Mouse (Mus musculus) midbrain, embryonic 11.5 days (tissue): ENCODE data around the gene Tpgs1. TPM values are rescaled to one million over a fixed set of nuclear protein-coding genes. Genes with fewer than 3 reads are reported as not detected.
A peak's percentile ranks its signal among the peaks of the same experiment; 100 is the strongest.

Source experiments
- ATAC-seq: fragments of 200-750 bp; cut with Nextera tagmentation; 2 replicates; pipeline ENCODE4 v1.8.0; 2017; ENCODE audit warnings: moderate TSS enrichment, moderate library complexity; ENCODE audit not compliant: low FRiP score
- DNase-seq: peaks from one replicate; pipeline ENCODE4 v3.0.0; 2015; ENCODE audit warnings: low spot score; ENCODE audit errors: missing footprints
- H3K27ac ChIP-seq: fragments of 300-500 bp; sonication (generic); 2 replicates; pipeline ENCODE4 v1.5.1; 2014; ENCODE audit warnings: low read depth, low read length
- H3K27me3 ChIP-seq: fragments of 300-500 bp; sonication (generic); 2 replicates; pipeline ENCODE4 v1.6.1; 2014; ENCODE audit warnings: mild to moderate bottlenecking, low read length, moderate library complexity, mixed read lengths; ENCODE audit not compliant: control insufficient read depth, insufficient read depth
- H3K36me3 ChIP-seq: fragments of 300-500 bp; sonication (generic); 2 replicates; pipeline ENCODE4 v1.6.1; 2014; ENCODE audit warnings: mild to moderate bottlenecking, low read length, moderate library complexity, mixed read lengths; ENCODE audit not compliant: control insufficient read depth, insufficient read depth
- H3K4me1 ChIP-seq: fragments of 300-500 bp; sonication (generic); 2 replicates; pipeline ENCODE4 v1.6.1; 2014; ENCODE audit warnings: low read length; ENCODE audit not compliant: control insufficient read depth, insufficient read depth
- H3K4me2 ChIP-seq: fragments of 300-500 bp; sonication (generic); 2 replicates; pipeline ENCODE4 v1.6.1; 2014; ENCODE audit warnings: mild to moderate bottlenecking, moderate library complexity
- H3K4me3 ChIP-seq: fragments of 300-500 bp; sonication (generic); 2 replicates; pipeline ENCODE4 v1.5.1; 2014; ENCODE audit warnings: low read depth, low read length
- H3K9ac ChIP-seq: fragments of 300-500 bp; sonication (generic); 2 replicates; pipeline ENCODE4 v1.6.1; 2014; ENCODE audit warnings: low read length
- H3K9me3 ChIP-seq: fragments of 300-500 bp; sonication (generic); 2 replicates; pipeline ENCODE4 v1.6.1; 2016; ENCODE audit warnings: low read length; ENCODE audit not compliant: control insufficient read depth
- WGBS: fragments of 180-500 bp; shearing (Covaris S2); extraction: QIAGEN DNeasy Blood & Tissue Kit; methylation state at CpG from one replicate; pipeline ENCODE4 v1.1.7; 2014; 5-methylcytosine and 5-hydroxymethylcytosine counted together
- polyA plus RNA-seq: library from polyadenylated mRNA; unstranded; fragments of >200 nt; fragmentation: Nextera tagmentation; extraction: Ambion mirVana; gene quantifications from 2 replicates; pipeline ENCODE4 v1.2.1, GENCODE M21; 2014

Tpgs1 gene
- polyA plus RNA-seq, 1 experiment from 2014 or later, result 69.6 TPM

DNA sequence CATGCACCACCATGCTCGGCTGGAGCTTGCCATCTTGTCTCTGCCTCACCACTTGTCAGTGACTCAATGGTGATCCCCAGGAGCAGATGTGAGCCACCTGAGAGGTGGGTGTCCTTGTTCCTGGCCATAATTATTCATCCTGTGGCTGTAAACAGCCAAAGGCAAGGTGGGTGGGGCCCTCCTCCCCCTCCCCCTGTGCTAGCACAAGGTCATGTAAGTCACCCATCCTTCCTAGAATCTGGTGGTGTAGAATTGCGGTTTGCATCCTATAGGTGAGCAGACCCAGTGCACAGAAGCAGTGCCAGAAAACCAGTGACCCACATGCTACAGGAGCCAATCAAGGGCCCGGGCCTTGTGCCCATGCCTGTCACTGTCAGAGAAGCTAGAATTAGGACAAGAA is 3.9 kb downstream of the Tpgs1 start:
- Histone ChIP-seq H3K27me3 (no peaks in the 10 kb centered on the region), H3K4me2 (no peak overlapping the region), H3K4me1 (peaks cover 17% of the 10 kb centered on the region), H3K9me3 (no peaks in the 10 kb centered on the region), H3K36me3 (no peaks in the 10 kb centered on the region), H3K9ac (no peak overlapping the region), H3K4me3 (no peak overlapping the region), H3K27ac (no peak overlapping the region)
- no peak for DNase-seq
- no peak for ATAC-seq
- 94% methylated on average over 3 of the region's 3 CpGs for WGBS

DNA sequence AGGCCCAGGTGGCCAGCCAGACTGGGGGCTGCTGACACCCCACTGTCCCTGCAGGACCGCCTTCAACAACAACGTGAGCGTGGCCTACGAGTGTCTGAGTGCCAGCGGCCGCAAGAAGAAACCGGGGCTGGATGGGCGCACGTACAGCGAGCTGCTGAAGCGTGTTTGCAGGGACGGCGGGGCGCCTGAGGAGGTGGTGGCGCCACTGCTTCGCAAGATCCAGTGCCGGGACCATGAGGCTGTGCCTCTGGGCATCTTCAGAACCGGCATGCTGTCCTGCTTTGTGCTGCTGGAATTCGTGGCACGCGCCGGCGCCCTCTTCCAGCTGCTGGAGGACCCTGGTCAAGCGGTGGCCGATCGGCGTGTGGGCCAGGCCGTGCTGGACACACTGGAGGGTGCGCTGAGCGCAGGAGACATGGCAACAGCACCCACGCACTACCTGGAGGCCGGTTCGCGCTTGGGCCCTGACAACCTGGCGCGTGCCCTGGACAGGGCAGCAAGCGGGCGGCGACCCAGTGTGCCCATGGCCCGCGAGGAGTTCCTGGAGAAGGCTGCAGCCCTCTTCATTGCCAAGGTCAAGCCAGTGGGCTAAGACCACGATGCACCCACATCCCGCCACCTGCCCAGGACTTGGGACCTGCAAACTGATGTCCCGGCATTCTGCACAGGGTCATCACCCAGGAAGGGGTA is 6.3 kb downstream of the Tpgs1 start:
- no peak overlapping the region for H3K27ac ChIP-seq
- H3K27me3 ChIP-seq, result no peaks in the 10 kb centered on the region
- H3K36me3 ChIP-seq, result no peaks in the 10 kb centered on the region
- H3K9ac ChIP-seq, result no peak overlapping the region
- 55% methylated on average over 44 of the region's 44 CpGs for WGBS
- no peak overlapping the region for H3K4me2 ChIP-seq
- no peak overlapping the region for H3K4me3 ChIP-seq
- peaks cover 7% of the 10 kb centered on the region for H3K4me1 ChIP-seq
- H3K9me3 ChIP-seq, result no peaks in the 10 kb centered on the region
- no peak for ATAC-seq
- DNase-seq, result no peak

DNA sequence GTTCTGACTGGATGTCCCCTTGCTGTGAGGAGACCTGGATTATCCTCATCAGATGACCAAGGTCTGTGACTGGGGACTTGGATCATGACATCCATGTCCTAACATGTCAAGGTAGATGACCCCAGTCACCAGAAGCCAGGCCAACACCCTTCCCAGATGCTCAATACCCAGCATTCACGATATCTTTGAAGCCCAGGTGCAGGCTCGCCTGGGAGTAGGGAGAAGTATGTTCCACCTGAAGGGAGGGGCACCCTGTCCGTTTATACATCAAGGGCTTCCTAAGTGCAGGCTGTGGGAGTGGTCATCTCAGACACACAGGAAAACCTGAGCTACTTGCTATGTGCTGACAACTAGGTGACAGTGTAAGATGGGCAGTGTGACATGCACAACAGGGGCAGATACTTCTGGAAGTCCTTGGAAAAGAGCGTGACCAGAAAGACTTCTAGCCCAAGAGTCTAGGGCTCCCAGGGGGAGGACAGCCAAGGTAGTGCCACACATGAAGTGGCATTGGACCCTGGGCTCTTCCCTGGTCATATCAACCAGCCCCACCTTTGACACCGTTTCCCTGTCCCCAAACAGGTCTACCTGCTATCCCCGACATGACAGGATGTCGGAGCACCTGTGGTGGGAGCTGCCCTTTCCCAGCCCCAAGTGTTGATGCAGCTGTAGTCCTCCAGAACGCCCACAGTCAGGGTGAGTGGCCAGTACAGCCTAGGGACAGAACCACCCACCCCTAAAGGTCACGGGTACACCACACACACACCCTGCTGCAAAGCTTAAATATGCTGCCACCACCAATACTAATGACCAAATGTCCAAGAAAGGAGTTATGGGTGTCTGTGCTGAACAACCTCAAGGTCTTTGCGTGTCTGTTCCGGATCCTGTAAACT is 11.7 kb downstream of the Tpgs1 start:
- H3K4me1 ChIP-seq, result peaks cover 17% of the 10 kb centered on the region

DNA sequence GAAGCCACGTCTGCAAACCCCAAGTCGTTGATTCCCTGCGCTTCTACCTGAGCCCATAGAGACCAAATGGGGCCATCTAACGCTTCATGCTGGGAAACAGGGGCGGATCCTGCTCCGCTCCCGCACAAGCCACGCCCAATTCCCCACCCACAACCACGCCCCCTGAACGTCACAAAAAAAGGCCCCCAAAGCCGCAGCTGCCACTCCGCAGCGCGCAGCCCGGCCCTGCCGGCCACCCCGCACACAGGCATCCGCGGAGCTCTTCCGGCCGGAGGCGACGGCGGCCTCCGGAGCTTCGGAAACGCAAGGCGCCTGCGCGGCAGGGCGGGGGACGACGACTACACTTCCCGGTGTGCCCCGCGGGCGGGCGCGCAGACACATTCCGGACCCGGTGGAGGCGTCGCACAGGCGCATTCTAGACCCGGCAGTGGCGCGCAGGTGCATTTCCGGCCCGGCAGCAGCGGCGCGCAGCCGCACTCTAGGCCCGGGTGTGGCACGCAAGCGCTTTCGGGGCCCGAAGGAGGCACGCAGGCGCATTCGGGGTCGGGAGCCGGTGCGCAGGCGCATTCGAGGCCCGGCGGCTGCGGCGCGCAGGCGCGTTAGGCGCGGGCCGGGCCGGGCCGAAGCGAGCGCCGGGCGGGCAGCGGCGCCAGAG is 12.5 kb downstream of the Tpgs1 start, which contains the start of gene Cdc34:
Cdc34 (plus strand) TSS at position 605 of the 655 bp plus-strand sequence.
- Histone ChIP-seq H3K27me3 (no peaks in the 10 kb centered on the region), H3K9ac (peak within 1 kb of the TSS; percentile 78), H3K36me3 (peaks cover 16% of the 10 kb centered on the region), H3K27ac (peak within 1 kb of the TSS; percentile 33), H3K4me1 (peaks cover 17% of the 10 kb centered on the region), H3K4me3 (peak within 1 kb of the TSS; percentile 83), H3K4me2 (peak within 1 kb of the TSS; percentile 54), H3K9me3 (no peaks in the 10 kb centered on the region)
- WGBS, result under 1% methylated on average over 72 of the region's 84 CpGs
- peak; percentile 95 for ATAC-seq
- DNase-seq, result peak; percentile 100

More for the DNA sequence above, 11.7 kb downstream of the Tpgs1 start:
- DNase-seq, result no peak
- Histone ChIP-seq H3K4me3 (peak overlapping the region; percentile 83), H3K4me2 (peak overlapping the region; percentile 54), H3K27ac (peak overlapping the region; percentile 25), H3K9me3 (no peaks in the 10 kb centered on the region), H3K27me3 (no peaks in the 10 kb centered on the region), H3K36me3 (peaks cover 8% of the 10 kb centered on the region), H3K9ac (peak overlapping the region; percentile 41)
- peak; percentile 41 for ATAC-seq
- WGBS, result 41% methylated on average over 11 of the region's 11 CpGs

DNA sequence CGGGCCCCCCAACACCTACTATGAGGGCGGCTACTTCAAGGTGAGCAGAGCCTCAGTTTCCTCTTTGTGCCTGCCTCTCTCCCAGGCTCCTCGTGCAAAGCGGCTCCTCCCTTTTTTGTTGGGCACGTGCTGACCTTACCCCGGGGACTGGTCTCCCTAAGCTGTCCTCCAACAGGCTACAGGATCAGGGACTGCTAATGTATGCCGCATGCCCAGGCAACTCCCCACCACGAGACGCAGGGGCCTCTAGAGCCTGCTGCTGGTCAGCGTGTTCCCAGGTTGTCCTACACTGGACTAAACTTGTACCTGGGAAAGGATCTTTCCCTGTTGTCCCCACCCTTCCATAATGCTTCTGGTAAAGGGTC is 13.4 kb downstream of the Tpgs1 start:
- DNase-seq (peak; percentile 90), ATAC-seq (peak; percentile 6)
- Histone ChIP-seq H3K4me1 (peaks cover 17% of the 10 kb centered on the region), H3K9ac (peak overlapping the region; percentile 78), H3K27me3 (no peaks in the 10 kb centered on the region), H3K9me3 (no peaks in the 10 kb centered on the region), H3K4me2 (peak overlapping the region; percentile 53), H3K36me3 (peaks cover 22% of the 10 kb centered on the region), H3K27ac (no peak overlapping the region; the same call in 1 of the 2 replicates), H3K4me3 (peak overlapping the region; percentile 83)
- WGBS, result 0% methylated on average over 10 of the region's 10 CpGs

DNA sequence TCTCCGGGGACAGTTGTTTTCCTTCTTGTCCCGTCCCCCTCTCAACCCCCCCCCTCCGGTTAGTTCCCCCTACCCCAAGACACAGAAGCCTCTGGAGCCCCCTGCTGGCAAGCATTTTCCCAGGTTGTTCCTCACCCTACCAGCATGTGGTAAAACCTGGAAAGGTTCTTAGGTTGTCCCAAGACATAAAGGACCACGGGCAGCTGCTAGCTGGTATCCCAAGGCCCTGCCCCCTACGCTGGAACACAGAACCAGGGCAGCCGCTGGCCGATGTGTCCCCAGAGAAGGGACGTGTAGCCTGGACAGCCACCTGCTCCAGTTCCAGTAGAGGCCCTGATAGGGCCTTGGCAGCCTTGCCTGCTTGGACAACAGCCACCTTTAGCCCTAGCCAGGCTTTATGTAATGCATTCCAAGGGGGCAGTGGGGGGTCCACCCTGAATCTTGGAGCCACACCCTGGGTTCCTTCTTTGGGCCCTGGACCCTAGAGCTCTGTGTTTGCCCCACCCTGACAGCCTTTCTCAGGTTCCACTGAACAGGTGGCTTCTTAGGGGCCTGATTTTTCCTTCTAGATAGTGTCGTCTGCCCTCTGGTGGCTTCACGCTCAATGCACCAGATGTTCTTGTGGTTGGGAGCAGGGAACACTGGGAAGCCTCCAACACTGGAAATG is 13.9 kb downstream of the Tpgs1 start:
- DNase-seq, result peak; percentile 91
- Histone ChIP-seq H3K9me3 (no peaks in the 10 kb centered on the region), H3K9ac (peak overlapping the region; percentile 78), H3K4me2 (peak overlapping the region; percentile 53), H3K36me3 (peaks cover 22% of the 10 kb centered on the region), H3K27ac (no peak overlapping the region), H3K4me1 (peaks cover 17% of the 10 kb centered on the region), H3K4me3 (peak overlapping the region; percentile 83), H3K27me3 (no peaks in the 10 kb centered on the region)
- WGBS, result 3% methylated on average over 10 of the region's 10 CpGs
- ATAC-seq, result no peak

DNA sequence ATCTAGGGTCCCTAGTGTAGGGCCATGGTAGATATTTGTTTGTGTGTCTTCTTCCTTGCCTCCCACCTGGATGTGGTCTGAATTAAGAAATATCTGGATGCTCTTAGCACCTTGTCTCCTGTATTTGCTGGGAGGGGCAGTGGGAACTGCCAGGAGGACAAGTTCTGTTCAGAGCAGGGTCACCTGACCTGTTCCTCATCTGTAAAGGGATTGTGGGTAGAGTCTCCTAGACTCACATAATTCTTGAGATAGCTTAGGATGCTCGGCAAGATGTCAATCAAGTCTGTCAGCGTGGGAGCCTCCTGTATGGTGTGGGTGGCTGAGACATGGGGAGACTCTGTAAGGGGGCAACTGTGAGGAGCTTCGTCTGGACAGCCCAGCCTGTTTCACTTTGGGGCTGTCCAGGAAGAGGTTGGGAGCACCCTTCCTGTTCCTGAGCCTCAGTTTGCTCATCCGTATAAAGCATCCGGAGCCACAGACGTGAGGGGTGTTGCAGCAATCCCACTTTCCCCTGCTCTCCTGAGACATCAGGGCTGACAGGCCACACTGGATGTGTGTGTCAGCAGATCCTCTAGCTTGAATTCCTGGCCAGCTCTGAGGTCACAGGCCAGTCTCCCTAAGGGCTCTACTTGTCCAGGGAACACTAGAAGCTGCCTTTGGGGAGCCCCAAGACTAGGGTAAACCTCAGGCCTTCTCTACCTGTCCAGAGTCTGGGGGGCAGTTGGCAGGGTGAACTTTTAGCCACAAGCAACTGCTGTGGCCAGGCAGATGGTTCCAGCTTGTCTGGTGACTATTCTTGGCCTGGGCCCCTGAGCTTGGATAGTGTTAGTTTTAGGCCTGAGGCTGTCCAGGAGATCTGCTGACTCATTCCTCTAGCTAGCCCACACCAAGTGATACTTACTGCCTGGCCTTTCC is 14.8 kb downstream of the Tpgs1 start:
- Histone ChIP-seq H3K27ac (no peak overlapping the region), H3K9ac (peak overlapping the region; percentile 78; the same call in 1 of the 2 replicates), H3K36me3 (peaks cover 30% of the 10 kb centered on the region), H3K9me3 (no peaks in the 10 kb centered on the region), H3K4me1 (peaks cover 17% of the 10 kb centered on the region), H3K4me2 (peak overlapping the region; percentile 53), H3K4me3 (peak overlapping the region; percentile 83), H3K27me3 (no peaks in the 10 kb centered on the region)
- no peak for DNase-seq
- 90% methylated on average over 6 of the region's 6 CpGs for WGBS
- no peak for ATAC-seq
